Mouse (Mus musculus): ENCODE data around the gene Sdccag8. TPM values are rescaled to one million over a fixed set of nuclear protein-coding genes. Genes with fewer than 3 reads are reported as not detected.
A peak's percentile ranks its signal among the peaks of the same experiment; 100 is the strongest.

The Sdccag8 gene
- polyA plus RNA-seq, 1 experiment from 2014 or later = 22.6 TPM

- no peak overlapping the region for H3K4me2 ChIP-seq (ENCODE audit: low read depth, low read length)
- H3K4me1 ChIP-seq (ENCODE audit: control insufficient read depth, insufficient read depth, low read length) = 0 out of 2 replicates have a peak, but pooled peaks cover 2% of the 10 kb centered on the region
- no peaks in the 10 kb centered on the region for H3K36me3 ChIP-seq (ENCODE audit: control insufficient read depth, insufficient read depth, low read length)
- no peaks in the 10 kb centered on the region for H3K9me3 ChIP-seq (ENCODE audit: control insufficient read depth, low read length)
- H3K9ac ChIP-seq (replicated peaks; ENCODE audit: low read depth, low read length) = no peak overlapping the region
- H3K27me3 ChIP-seq (ENCODE audit: control insufficient read depth, insufficient read depth, low read length) = no peaks in the 10 kb centered on the region
- no peak for ATAC-seq (ENCODE audit: low read depth)
- no peak overlapping the region for H3K4me3 ChIP-seq (ENCODE audit: low read depth, low read length)
- WGBS = 11% methylated on average over 6 of the region's 6 CpGs
- no peak overlapping the region for H3K27ac ChIP-seq (ENCODE audit: low read depth, low read length)
These were observed 65.2 kb downstream of the Sdccag8 start for GRCm38 (mm10) chr1:176879614-176880013.

GRCm38 (mm10) chr1:176880101-176880500 is 65.6 kb downstream of the Sdccag8 start:
- no peak overlapping the region for H3K4me3 ChIP-seq (ENCODE audit: low read depth, low read length)
- 0 out of 2 replicates have a peak, but pooled peaks cover 2% of the 10 kb centered on the region for H3K4me1 ChIP-seq (ENCODE audit: control insufficient read depth, insufficient read depth, low read length)
- H3K9ac ChIP-seq (replicated peaks; ENCODE audit: low read depth, low read length) = no peak overlapping the region
- no peaks in the 10 kb centered on the region for H3K9me3 ChIP-seq (ENCODE audit: control insufficient read depth, low read length)
- H3K36me3 ChIP-seq (ENCODE audit: control insufficient read depth, insufficient read depth, low read length) = no peaks in the 10 kb centered on the region
- no peak overlapping the region for H3K4me2 ChIP-seq (ENCODE audit: low read depth, low read length)
- WGBS = 12% methylated on average over 5 of the region's 5 CpGs
- H3K27me3 ChIP-seq (ENCODE audit: control insufficient read depth, insufficient read depth, low read length) = no peaks in the 10 kb centered on the region
- ATAC-seq (ENCODE audit: low read depth) = no peak
- no peak overlapping the region for H3K27ac ChIP-seq (ENCODE audit: low read depth, low read length)

GRCm38 (mm10) chr1:176880943-176881342 is 66.5 kb downstream of the Sdccag8 start:
- Histone ChIP-seq H3K27me3 (ENCODE audit: control insufficient read depth, insufficient read depth, low read length) (no peaks in the 10 kb centered on the region), H3K9ac (replicated peaks; ENCODE audit: low read depth, low read length) (no peak overlapping the region), H3K4me2 (ENCODE audit: low read depth, low read length) (no peak overlapping the region), H3K9me3 (ENCODE audit: control insufficient read depth, low read length) (no peaks in the 10 kb centered on the region), H3K27ac (ENCODE audit: low read depth, low read length) (no peak overlapping the region), H3K4me1 (ENCODE audit: control insufficient read depth, insufficient read depth, low read length) (0 out of 2 replicates have a peak, but pooled peaks cover 2% of the 10 kb centered on the region), H3K4me3 (ENCODE audit: low read depth, low read length) (no peak overlapping the region), H3K36me3 (ENCODE audit: control insufficient read depth, insufficient read depth, low read length) (no peaks in the 10 kb centered on the region)
- WGBS = 15% methylated on average over 6 of the region's 6 CpGs
- no peak for ATAC-seq (ENCODE audit: low read depth)

DNA sequence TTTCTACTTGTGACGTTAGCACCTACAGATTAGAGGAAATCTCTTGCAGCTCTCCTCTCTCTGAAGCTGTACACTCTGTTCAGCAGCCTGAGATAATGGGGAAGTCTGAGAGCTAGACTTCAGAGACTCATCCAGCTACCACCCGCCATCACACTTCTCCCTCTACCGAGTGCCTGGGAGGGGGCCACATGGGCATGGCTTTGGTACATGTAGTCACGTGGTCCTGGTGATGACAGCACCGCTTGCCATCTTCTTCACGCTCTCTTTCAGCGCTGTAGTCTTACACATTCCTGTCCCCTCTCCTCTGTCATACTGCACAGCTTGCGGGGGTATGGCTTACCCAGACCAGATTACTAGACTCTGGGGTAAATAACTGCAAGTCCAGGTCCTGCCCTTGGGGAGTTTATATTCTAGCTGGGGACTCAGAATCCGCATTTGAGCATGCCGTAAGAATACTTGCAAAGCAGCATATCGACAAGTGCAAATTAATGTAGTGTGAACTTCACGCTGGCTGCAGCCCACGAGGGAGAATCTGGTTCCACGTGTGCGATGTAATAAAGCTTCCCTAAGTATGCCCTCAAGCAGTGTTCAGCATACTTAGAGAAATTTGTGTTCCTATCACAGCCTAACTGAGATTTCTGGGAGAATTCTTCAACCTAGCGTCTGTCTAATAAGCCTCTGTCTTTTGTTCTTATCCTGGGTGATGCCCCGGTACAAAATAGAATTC is 70.9 kb downstream of the Sdccag8 start:
- WGBS = 59% methylated on average over 17 of the region's 17 CpGs
- no peaks in the 10 kb centered on the region for H3K9me3 ChIP-seq (ENCODE audit: control insufficient read depth, low read length)

GRCm38 (mm10) chr1:176886002-176886401 is 71.5 kb downstream of the Sdccag8 start:
- no peaks in the 10 kb centered on the region for H3K9me3 ChIP-seq (ENCODE audit: control insufficient read depth, low read length)
- no peak overlapping the region for H3K27ac ChIP-seq (ENCODE audit: low read depth, low read length)
- WGBS = 85% methylated on average over 5 of the region's 5 CpGs
- peak; percentile 60; the same call in 1 of the 2 replicates for ATAC-seq (ENCODE audit: low read depth)
- H3K4me2 ChIP-seq (ENCODE audit: low read depth, low read length) = no peak overlapping the region
- H3K4me3 ChIP-seq (ENCODE audit: low read depth, low read length) = no peak overlapping the region
- H3K36me3 ChIP-seq (ENCODE audit: control insufficient read depth, insufficient read depth, low read length) = no peaks in the 10 kb centered on the region
- no peak overlapping the region for H3K9ac ChIP-seq (replicated peaks; ENCODE audit: low read depth, low read length)
- H3K27me3 ChIP-seq (ENCODE audit: control insufficient read depth, insufficient read depth, low read length) = no peaks in the 10 kb centered on the region
- no peaks in the 10 kb centered on the region for H3K4me1 ChIP-seq (ENCODE audit: control insufficient read depth, insufficient read depth, low read length)

More for the DNA sequence above, 70.9 kb downstream of the Sdccag8 start:
- no peaks in the 10 kb centered on the region for H3K4me1 ChIP-seq (ENCODE audit: control insufficient read depth, insufficient read depth, low read length)
- peak; percentile 81 for ATAC-seq (ENCODE audit: low read depth)
- H3K4me2 ChIP-seq (ENCODE audit: low read depth, low read length) = no peak overlapping the region
- no peak overlapping the region for H3K9ac ChIP-seq (replicated peaks; ENCODE audit: low read depth, low read length)
- no peaks in the 10 kb centered on the region for H3K36me3 ChIP-seq (ENCODE audit: control insufficient read depth, insufficient read depth, low read length)
- H3K27ac ChIP-seq (ENCODE audit: low read depth, low read length) = no peak overlapping the region
- no peak overlapping the region for H3K4me3 ChIP-seq (ENCODE audit: low read depth, low read length)
- no peaks in the 10 kb centered on the region for H3K27me3 ChIP-seq (ENCODE audit: control insufficient read depth, insufficient read depth, low read length)

DNA sequence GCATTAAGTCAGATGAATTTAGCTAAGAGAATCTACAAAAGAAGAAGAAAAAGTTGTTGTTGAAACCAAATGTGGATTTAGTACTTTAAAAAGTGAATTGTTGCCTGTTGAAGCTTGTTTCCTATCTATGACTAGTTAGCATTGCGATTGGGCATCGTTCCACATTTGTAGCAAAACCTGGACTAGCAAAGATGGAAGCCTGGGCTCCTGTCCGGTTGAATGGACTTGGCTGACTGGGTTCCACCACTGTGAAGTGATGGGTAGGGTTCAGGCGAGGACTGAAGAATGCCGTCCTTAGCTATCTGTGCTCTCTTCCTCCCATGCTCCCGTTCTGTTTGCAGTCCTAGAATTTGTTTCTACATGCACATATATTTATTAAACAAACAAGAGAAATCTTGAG is 89.3 kb downstream of the Sdccag8 start:
- Histone ChIP-seq H3K27ac (ENCODE audit: low read depth, low read length) (no peak overlapping the region), H3K4me3 (ENCODE audit: low read depth, low read length) (no peak overlapping the region), H3K36me3 (ENCODE audit: control insufficient read depth, insufficient read depth, low read length) (no peaks in the 10 kb centered on the region), H3K9me3 (ENCODE audit: control insufficient read depth, low read length) (no peaks in the 10 kb centered on the region), H3K4me1 (ENCODE audit: control insufficient read depth, insufficient read depth, low read length) (no peaks in the 10 kb centered on the region), H3K4me2 (ENCODE audit: low read depth, low read length) (no peak overlapping the region), H3K9ac (replicated peaks; ENCODE audit: low read depth, low read length) (no peak overlapping the region), H3K27me3 (ENCODE audit: control insufficient read depth, insufficient read depth, low read length) (no peaks in the 10 kb centered on the region)
- 89% methylated on average over 6 of the region's 6 CpGs for WGBS
- ATAC-seq (ENCODE audit: low read depth) = no peak

GRCm38 (mm10) chr1:176915946-176916345 is 101.5 kb downstream of the Sdccag8 start:
- WGBS = 100% methylated on average over 2 of the region's 2 CpGs
- H3K4me3 ChIP-seq (ENCODE audit: low read depth, low read length) = no peak overlapping the region
- no peak overlapping the region for H3K27ac ChIP-seq (ENCODE audit: low read depth, low read length)
- H3K36me3 ChIP-seq (ENCODE audit: control insufficient read depth, insufficient read depth, low read length) = no peaks in the 10 kb centered on the region
- no peak overlapping the region for H3K4me2 ChIP-seq (ENCODE audit: low read depth, low read length)
- no peaks in the 10 kb centered on the region for H3K4me1 ChIP-seq (ENCODE audit: control insufficient read depth, insufficient read depth, low read length)
- H3K27me3 ChIP-seq (ENCODE audit: control insufficient read depth, insufficient read depth, low read length) = no peaks in the 10 kb centered on the region
- no peak for ATAC-seq (ENCODE audit: low read depth)
- no peak overlapping the region for H3K9ac ChIP-seq (replicated peaks; ENCODE audit: low read depth, low read length)
- no peaks in the 10 kb centered on the region for H3K9me3 ChIP-seq (ENCODE audit: control insufficient read depth, low read length)

- no peak overlapping the region for H3K4me3 ChIP-seq (ENCODE audit: low read depth, low read length)
- 93% methylated on average over 12 of the region's 12 CpGs for WGBS
These were observed 105.0 kb downstream of the Sdccag8 start for GRCm38 (mm10) chr1:176919486-176919885.

DNA sequence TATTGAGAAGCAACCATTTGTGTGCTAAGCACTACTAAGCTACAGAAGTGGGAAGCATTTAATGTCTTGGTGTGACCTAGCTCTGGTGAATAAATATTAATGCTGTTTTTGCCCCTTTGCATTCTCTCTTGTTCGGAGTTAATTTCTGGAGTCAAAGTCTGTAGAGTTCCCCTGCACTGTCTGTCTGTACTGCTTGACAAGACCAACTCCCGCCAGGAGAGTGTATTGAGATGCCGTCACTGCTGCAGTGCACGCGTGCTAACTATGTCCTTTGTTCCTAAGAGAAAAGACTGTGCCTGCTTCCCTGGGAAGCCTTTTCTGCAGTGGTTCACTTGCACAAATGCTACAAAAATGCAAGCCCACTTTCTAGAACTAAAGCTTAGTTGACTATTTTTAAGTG is 108.4 kb downstream of the Sdccag8 start:
- H3K27ac ChIP-seq (ENCODE audit: low read depth, low read length) = no peak overlapping the region
- H3K9ac ChIP-seq (replicated peaks; ENCODE audit: low read depth, low read length) = no peak overlapping the region
- WGBS = 23% methylated on average over 5 of the region's 5 CpGs
- no peaks in the 10 kb centered on the region for H3K36me3 ChIP-seq (ENCODE audit: control insufficient read depth, insufficient read depth, low read length)
- H3K4me2 ChIP-seq (ENCODE audit: low read depth, low read length) = no peak overlapping the region
- H3K9me3 ChIP-seq (ENCODE audit: control insufficient read depth, low read length) = no peaks in the 10 kb centered on the region
- no peak overlapping the region for H3K4me3 ChIP-seq (ENCODE audit: low read depth, low read length)
- no peaks in the 10 kb centered on the region for H3K4me1 ChIP-seq (ENCODE audit: control insufficient read depth, insufficient read depth, low read length)
- no peaks in the 10 kb centered on the region for H3K27me3 ChIP-seq (ENCODE audit: control insufficient read depth, insufficient read depth, low read length)
- ATAC-seq (ENCODE audit: low read depth) = no peak

More at GRCm38 (mm10) chr1:176919486-176919885, 105.0 kb downstream of the Sdccag8 start:
- Histone ChIP-seq H3K4me2 (ENCODE audit: low read depth, low read length) (no peak overlapping the region), H3K4me1 (ENCODE audit: control insufficient read depth, insufficient read depth, low read length) (no peaks in the 10 kb centered on the region), H3K27me3 (ENCODE audit: control insufficient read depth, insufficient read depth, low read length) (no peaks in the 10 kb centered on the region), H3K9me3 (ENCODE audit: control insufficient read depth, low read length) (no peaks in the 10 kb centered on the region), H3K27ac (ENCODE audit: low read depth, low read length) (no peak overlapping the region), H3K36me3 (ENCODE audit: control insufficient read depth, insufficient read depth, low read length) (no peaks in the 10 kb centered on the region), H3K9ac (replicated peaks; ENCODE audit: low read depth, low read length) (no peak overlapping the region)
- ATAC-seq (ENCODE audit: low read depth) = no peak

Data from neural tube, embryonic 14.5 days (tissue).